Mouse (Mus musculus) ES-E14 (cell line): ENCODE measurements around the gene Bbs4. TPM values are rescaled to one million over a fixed set of nuclear protein-coding genes. Genes with fewer than 3 reads are reported as not detected.

ENCODE experiments used
- DNase-seq: peaks from one replicate; pipeline ENCODE4 v3.0.0-alpha.2; 2013; ENCODE audit warnings: low read depth, low spot score
- H3K27ac ChIP-seq: 2 replicates; pipeline ENCODE4 v1.5.1; 2012; ENCODE audit warnings: low read depth, mild to moderate bottlenecking, low read length, moderate library complexity, mixed read lengths; ENCODE audit not compliant: poor library complexity, insufficient read depth, severe bottlenecking
- H3K36me3 ChIP-seq: 2 replicates; pipeline ENCODE4 v1.6.1; 2012; ENCODE audit warnings: mild to moderate bottlenecking, low read length, moderate library complexity, mixed read lengths; ENCODE audit not compliant: control insufficient read depth, poor library complexity, insufficient read depth, severe bottlenecking
- H3K4me1 ChIP-seq, 2 experiments: fragments of 150-350 bp in 1 of 2; sonication (generic) in 1 of 2; 2 replicates each; pipeline ENCODE4 v1.6.1; 2012; ENCODE audit warnings: low read length in 2 of 2, mild to moderate bottlenecking in 1 of 2, mixed read lengths in 1 of 2; ENCODE audit not compliant: control insufficient read depth in 2 of 2, insufficient read depth in 2 of 2, poor library complexity in 1 of 2
- H3K4me3 ChIP-seq, 2 experiments: fragments of 150-350 bp in 1 of 2; sonication (generic) in 1 of 2; 2 replicates each; pipeline ENCODE4 v1.5.1; 2012; ENCODE audit warnings: low read length in 2 of 2, low read depth in 1 of 2, mild to moderate bottlenecking in 1 of 2, mixed read lengths in 1 of 2; ENCODE audit not compliant: insufficient read depth in 1 of 2, poor library complexity in 1 of 2, severe bottlenecking in 1 of 2
- H3K9ac ChIP-seq: 2 replicates; pipeline ENCODE4 v1.6.1; 2012; ENCODE audit warnings: low read depth, mild to moderate bottlenecking, low read length, mixed read lengths; ENCODE audit not compliant: poor library complexity, insufficient read depth, severe bottlenecking
- H3K9me3 ChIP-seq: fragments of 150-350 bp; sonication (generic); 2 replicates; pipeline ENCODE4 v1.6.1; 2012; ENCODE audit warnings: low read depth, mild to moderate bottlenecking, low read length; ENCODE audit not compliant: control insufficient read depth, insufficient read depth
- CHD2 ChIP-seq: IDR thresholded peaks from 2 replicates; pipeline ENCODE4 v1.6.1; 2014; ENCODE audit warnings: mild to moderate bottlenecking, low read depth, low read length, inconsistent platforms
- HCFC1 ChIP-seq: IDR thresholded peaks from 2 replicates; pipeline ENCODE4 v1.6.1; 2012; ENCODE audit warnings: low read length, inconsistent platforms, borderline replicate concordance; ENCODE audit not compliant: insufficient read depth
- MAFK ChIP-seq: IDR thresholded peaks from 2 replicates; pipeline ENCODE4 v1.6.1; 2014; ENCODE audit warnings: mild to moderate bottlenecking, low read depth, low read length, inconsistent platforms; ENCODE audit not compliant: insufficient read depth
- ZC3H11A ChIP-seq: IDR thresholded peaks from 2 replicates; pipeline ENCODE4 v1.6.1; 2012; ENCODE audit warnings: low read depth, mild to moderate bottlenecking, inconsistent platforms, low read length, borderline replicate concordance
- ZNF384 ChIP-seq: IDR thresholded peaks from 2 replicates; pipeline ENCODE4 v1.6.1; 2012; ENCODE audit warnings: low read depth, low read length, inconsistent platforms
- in situ Hi-C, 2 experiments: fragments of 600-800 bp; cut with MboI; formaldehyde crosslinking; loops; one replicate each; pipeline ENCODE4 v1.15.1; 2025; ENCODE audit warnings: low sequenced_read_pairs in 2 of 2, inconsistent platforms in 1 of 2; ENCODE audit not compliant: unreplicated experiment in 2 of 2
- total RNA-seq: library from RNA; depleted of rRNA; stranded (reverse); fragments of 300-350 nt; gene quantifications from 2 replicates; pipeline ENCODE4 v1.2.3, GENCODE M21; 2012

Bbs4 gene
- total RNA-seq, 1 experiment, result 5.8 TPM

DNA sequence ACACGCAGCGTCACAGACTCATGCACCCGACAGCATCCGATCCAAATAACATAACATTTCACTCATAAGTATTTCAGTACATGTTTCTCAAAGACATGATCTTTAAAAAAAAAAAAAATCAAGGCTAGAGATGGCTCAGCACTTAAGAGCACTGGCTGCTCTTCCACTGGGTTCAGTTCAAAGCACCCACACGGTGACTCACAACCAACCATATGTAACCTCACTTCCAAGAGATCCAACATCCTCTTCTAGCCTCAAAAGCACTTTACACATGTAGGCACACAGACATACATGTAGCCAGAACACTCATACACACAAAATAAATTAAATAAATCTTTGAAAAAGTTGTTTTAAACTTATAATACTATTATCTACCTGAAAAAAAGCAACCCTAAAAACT, 15.4 kb downstream of the Bbs4 start:
- no peak overlapping the region for H3K27ac ChIP-seq
- peaks cover 6% of the 10 kb centered on the region; the same call in 1 of the 2 replicates for H3K36me3 ChIP-seq
- H3K9ac ChIP-seq, result no peak overlapping the region
- H3K4me3 ChIP-seq, result no peak overlapping the region
- H3K9me3 ChIP-seq, result no peaks in the 10 kb centered on the region
- no peak for DNase-seq
- in situ Hi-C loops, result no loop called here
- TF ChIP-seq ZC3H11A, result no peak
- TF ChIP-seq HCFC1, result no peak
- TF ChIP-seq CHD2, result no peak
- TF ChIP-seq ZNF384, result no peak
- no peak for TF ChIP-seq MAFK
- H3K4me1 ChIP-seq, result no peaks in the 10 kb centered on the region

DNA sequence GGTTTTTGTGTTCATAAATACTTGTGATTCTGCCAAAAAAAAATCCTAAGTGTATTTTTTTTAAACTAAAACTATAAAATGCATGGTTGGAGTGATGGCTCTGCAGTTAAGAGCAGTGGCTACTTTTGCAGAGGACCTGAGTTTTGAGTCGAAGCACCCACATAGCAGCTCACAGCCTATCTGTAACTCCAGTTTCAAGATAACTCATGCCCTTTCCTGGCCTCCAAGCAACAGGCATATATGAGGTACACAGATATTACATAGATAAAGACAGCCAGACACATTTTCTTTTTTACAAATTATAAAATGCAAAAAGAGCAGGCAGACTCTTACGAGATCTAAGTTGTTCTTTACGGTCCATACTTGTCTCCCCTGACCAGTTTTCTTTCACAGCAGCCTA, 16.8 kb downstream of the Bbs4 start:
- Histone ChIP-seq H3K4me1 (no peaks in the 10 kb centered on the region), H3K4me3 (no peak overlapping the region), H3K9ac (no peak overlapping the region), H3K36me3 (peaks cover 6% of the 10 kb centered on the region; the same call in 1 of the 2 replicates), H3K9me3 (no peaks in the 10 kb centered on the region), H3K27ac (no peak overlapping the region)
- DNase-seq, result no peak
- in situ Hi-C loops, result no loop called here
- TF ChIP-seq CHD2 (no peak), HCFC1 (no peak), ZC3H11A (no peak), MAFK (no peak), ZNF384 (no peak)

DNA sequence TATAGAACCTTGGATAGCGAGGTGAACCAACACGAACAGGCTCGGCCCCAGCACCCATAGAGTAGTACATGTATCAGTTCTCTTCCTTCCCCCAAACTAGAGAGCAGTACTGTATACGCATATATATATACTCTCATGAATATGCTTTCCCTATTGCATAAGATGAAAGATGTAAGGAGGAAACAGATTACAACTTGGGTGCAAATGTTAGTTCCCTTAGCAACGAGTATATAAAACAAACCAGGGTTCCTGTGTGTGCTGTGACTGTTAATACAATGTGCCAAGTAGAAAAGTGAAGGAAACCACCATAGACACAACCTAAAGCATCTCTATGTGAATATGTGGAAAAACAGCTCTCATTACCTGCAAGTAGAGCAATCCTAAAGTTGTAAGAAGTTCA, 23.3 kb downstream of the Bbs4 start:
- H3K36me3 ChIP-seq, result peaks cover 6% of the 10 kb centered on the region
- TF ChIP-seq HCFC1, result no peak
- no peak for TF ChIP-seq CHD2
- TF ChIP-seq ZNF384, result no peak
- TF ChIP-seq MAFK, result no peak
- TF ChIP-seq ZC3H11A, result no peak
- H3K9ac ChIP-seq, result no peak overlapping the region
- no peak for DNase-seq
- H3K9me3 ChIP-seq, result no peaks in the 10 kb centered on the region
- no peak overlapping the region for H3K27ac ChIP-seq
- no peaks in the 10 kb centered on the region for H3K4me1 ChIP-seq
- no peak overlapping the region for H3K4me3 ChIP-seq
- in situ Hi-C loops, result no loop called here

GRCm38 (mm10) chr9:59324351-59324750, 29.0 kb downstream of the Bbs4 start:
- no peaks in the 10 kb centered on the region for H3K9me3 ChIP-seq
- H3K9ac ChIP-seq, result no peak overlapping the region
- H3K4me1 ChIP-seq, result no peaks in the 10 kb centered on the region
- H3K27ac ChIP-seq, result no peak overlapping the region
- in situ Hi-C loops, result no loop called here
- no peak overlapping the region for H3K4me3 ChIP-seq
- no peak for DNase-seq
- peaks cover 18% of the 10 kb centered on the region for H3K36me3 ChIP-seq
- no peak for TF ChIP-seq MAFK
- no peak for TF ChIP-seq HCFC1
- no peak for TF ChIP-seq ZNF384
- no peak for TF ChIP-seq CHD2
- TF ChIP-seq ZC3H11A, result no peak

DNA sequence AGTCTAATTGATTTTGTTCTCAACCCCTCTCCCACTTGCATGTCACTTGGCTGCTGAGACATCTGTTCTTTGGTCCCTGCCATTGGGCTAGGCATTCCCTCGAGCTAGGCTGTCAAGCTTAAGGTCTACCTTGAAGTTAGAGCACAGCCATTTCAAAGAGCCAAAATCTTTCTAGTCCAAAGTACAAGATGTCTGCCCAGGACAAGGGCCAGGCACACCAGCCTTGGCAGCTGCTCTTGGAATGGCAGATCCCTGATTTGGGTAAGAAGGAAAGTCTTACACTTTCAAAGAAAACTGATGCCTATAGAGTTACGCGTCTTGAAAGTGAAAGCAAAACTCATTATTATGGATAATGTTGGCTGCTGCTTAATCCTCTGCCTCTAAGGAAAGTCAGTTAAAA, 37.1 kb downstream of the Bbs4 start:
- H3K27ac ChIP-seq, result no peak overlapping the region
- H3K36me3 ChIP-seq, result peaks cover 38% of the 10 kb centered on the region
- H3K9ac ChIP-seq, result no peak overlapping the region
- no peak overlapping the region for H3K4me3 ChIP-seq
- TF ChIP-seq HCFC1 (no peak), ZC3H11A (no peak), ZNF384 (no peak), MAFK (no peak), CHD2 (no peak)
- in situ Hi-C loops, result no loop called here
- no peaks in the 10 kb centered on the region for H3K9me3 ChIP-seq
- H3K4me1 ChIP-seq, result no peaks in the 10 kb centered on the region
- DNase-seq, result no peak
